Mouse (Mus musculus) spleen, adult 2 months (tissue): ENCODE measurements around the gene Klf16. TPM values are rescaled to one million over a fixed set of nuclear protein-coding genes. Genes with fewer than 3 reads are reported as not detected.
"Not testable (repeated sequence)": the region's sequence is repeated elsewhere in the genome, so short reads cannot be mapped to it uniquely, and the experiment has no call there.

Source experiments
- DNase-seq, 2 experiments: peaks; one replicate each; pipeline versions ENCODE4 v3.0.0 to v3.0.0-alpha.2; 2012 to 2021; ENCODE audit warnings: low spot score in 2 of 2, low read depth in 1 of 2
- H3K27ac ChIP-seq: fragments of 200-500 bp; 2 replicates; pipeline ENCODE4 v1.5.1; 2012; ENCODE audit warnings: low read length, inconsistent platforms; ENCODE audit not compliant: insufficient read depth
- H3K27me3 ChIP-seq: fragments of 200-500 bp; 2 replicates; pipeline ENCODE4 v1.6.1; 2012; ENCODE audit warnings: mild to moderate bottlenecking, moderate library complexity, low read length, inconsistent platforms; ENCODE audit not compliant: control insufficient read depth, insufficient read depth
- H3K36me3 ChIP-seq: fragments of 200-500 bp; 2 replicates; pipeline ENCODE4 v1.6.1; 2012; ENCODE audit warnings: mild to moderate bottlenecking, low read length, inconsistent platforms; ENCODE audit not compliant: control insufficient read depth, insufficient read depth
- H3K4me1 ChIP-seq: fragments of 200-500 bp; 2 replicates; pipeline ENCODE4 v1.6.1; 2011; ENCODE audit warnings: inconsistent platforms; ENCODE audit not compliant: control insufficient read depth, insufficient read depth, insufficient read length
- H3K4me3 ChIP-seq: fragments of 200-500 bp; 2 replicates; pipeline ENCODE4 v1.5.1; 2011; ENCODE audit warnings: mild to moderate bottlenecking, inconsistent platforms; ENCODE audit not compliant: insufficient read depth, insufficient read length; ENCODE audit errors: extremely low read depth
- CTCF ChIP-seq: fragments of 200-500 bp; IDR thresholded peaks from 2 replicates; pipeline ENCODE4 v1.5.1; 2011; ENCODE audit warnings: mild to moderate bottlenecking, inconsistent platforms; ENCODE audit not compliant: insufficient read depth, insufficient read length, insufficient replicate concordance; ENCODE audit errors: extremely low read depth
- POLR2A ChIP-seq: fragments of 200-500 bp; IDR thresholded peaks from 2 replicates; pipeline ENCODE4 v1.6.1; 2011; ENCODE audit warnings: low read depth, low read length, inconsistent platforms
- WGBS: fragments of 180-500 bp; shearing (Covaris S2); methylation state at CpG from one replicate; pipeline ENCODE4 v1.1.7; 2018; 5-methylcytosine and 5-hydroxymethylcytosine counted together
- polyA plus RNA-seq: library from polyadenylated mRNA; depleted of rRNA; stranded (reverse); fragments of >200 nt; gene quantifications from 2 replicates; pipeline ENCODE4 v1.2.3, GENCODE M21; 2012

Klf16 gene
- polyA plus RNA-seq, 1 experiment: 27.9 TPM

DNA sequence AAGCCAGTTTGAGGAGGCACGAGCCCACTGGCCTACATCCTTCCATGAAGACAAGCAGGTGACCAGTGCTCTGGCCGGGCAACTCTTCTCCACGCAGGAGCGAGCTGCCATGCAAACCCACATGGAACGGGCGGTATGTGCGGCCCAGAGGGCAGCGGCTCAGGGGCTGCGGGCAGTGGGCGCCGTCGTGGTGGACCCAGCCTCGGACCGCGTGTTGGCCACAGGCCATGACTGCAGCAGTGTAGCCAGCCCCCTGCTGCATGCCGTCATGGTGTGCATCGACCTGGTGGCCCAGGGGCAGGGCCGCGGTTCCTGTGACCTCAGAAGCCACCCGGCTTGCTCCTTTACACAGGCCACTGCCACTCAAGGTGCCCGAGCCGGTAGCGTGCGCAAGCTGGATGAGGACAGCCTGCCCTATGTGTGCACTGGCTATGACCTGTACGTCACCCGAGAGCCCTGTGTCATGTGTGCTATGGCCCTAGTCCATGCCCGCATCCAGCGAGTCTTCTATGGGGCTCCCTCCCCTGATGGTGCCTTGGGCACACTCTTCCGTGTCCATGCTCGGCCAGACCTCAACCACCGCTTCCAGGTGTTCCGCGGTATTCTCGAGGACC is 29.7 kb upstream of the Klf16 start:
- peaks cover 17% of the 10 kb centered on the region for H3K36me3 ChIP-seq
- peak overlapping the region; percentile 39; the same call in 1 of the 2 replicates for H3K27ac ChIP-seq
- TF ChIP-seq POLR2A (no peak), CTCF (no peak)
- 93% methylated on average over 34 of the region's 34 CpGs for WGBS
- peaks cover 60% of the 10 kb centered on the region for H3K4me1 ChIP-seq
- no peak overlapping the region for H3K4me3 ChIP-seq
- H3K27me3 ChIP-seq: no peaks in the 10 kb centered on the region
- DNase-seq: no peak

DNA sequence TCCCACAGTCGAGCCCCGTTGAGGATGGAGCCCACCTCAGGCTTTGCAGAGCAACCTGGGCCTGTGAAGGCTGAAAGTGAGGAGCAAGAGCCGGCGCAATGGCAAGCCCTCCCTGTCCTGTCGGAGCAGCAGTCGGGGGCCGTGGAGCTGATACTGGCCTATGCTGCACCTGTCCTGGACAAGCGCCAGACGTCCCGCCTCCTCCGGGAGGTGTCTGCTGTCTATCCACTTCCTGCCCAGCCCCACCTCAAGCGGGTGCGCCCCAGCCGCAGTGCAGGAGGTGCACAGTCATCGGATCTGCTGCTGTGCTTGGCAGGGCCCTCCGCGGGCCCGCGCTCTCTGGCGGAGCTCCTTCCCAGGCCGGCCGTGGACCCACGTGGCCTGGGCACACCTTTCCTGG is 29.2 kb upstream of the Klf16 start:
- Histone ChIP-seq H3K27ac (peak overlapping the region; percentile 39; the same call in 1 of the 2 replicates), H3K36me3 (peaks cover 17% of the 10 kb centered on the region), H3K4me1 (peaks cover 58% of the 10 kb centered on the region), H3K4me3 (no peak overlapping the region), H3K27me3 (no peaks in the 10 kb centered on the region)
- DNase-seq: peak in 1 of 2 experiments; percentile 33
- no peak for TF ChIP-seq CTCF
- TF ChIP-seq POLR2A: no peak
- WGBS: 62% methylated on average over 23 of the region's 23 CpGs

- Histone ChIP-seq H3K36me3 (peaks cover 17% of the 10 kb centered on the region), H3K27ac (peak within 1 kb of the TSS; percentile 90), H3K4me1 (peaks cover 52% of the 10 kb centered on the region)
- not testable (repeated sequence) for H3K27me3 ChIP-seq, DNase-seq, H3K4me3 ChIP-seq
- 90% methylated on average over 4 of the region's 4 CpGs for WGBS
These were observed 28.6 kb upstream of the Klf16 start, which contains the start of gene Gm49322 for GRCm38 (mm10) chr10:80605721-80606120. Gene Gm49322 (plus strand): TSS chr10:80606021.

GRCm38 (mm10) chr10:80604988-80605387 is 27.9 kb upstream of the Klf16 start:
- H3K27ac ChIP-seq: peak overlapping the region; percentile 90
- no peak for DNase-seq
- WGBS: 77% methylated on average over 2 of the region's 2 CpGs
- H3K4me1 ChIP-seq: peaks cover 46% of the 10 kb centered on the region
- TF ChIP-seq POLR2A (no peak), CTCF (no peak)
- H3K4me3 ChIP-seq: no peak overlapping the region
- H3K36me3 ChIP-seq: peaks cover 17% of the 10 kb centered on the region
- no peaks in the 10 kb centered on the region for H3K27me3 ChIP-seq

GRCm38 (mm10) chr10:80604001-80604509 is 26.9 kb upstream of the Klf16 start:
- H3K4me1 ChIP-seq: peaks cover 37% of the 10 kb centered on the region
- no peaks in the 10 kb centered on the region for H3K27me3 ChIP-seq
- DNase-seq: peak in 1 of 2 experiments; percentile 46
- TF ChIP-seq CTCF: no peak
- no peak for TF ChIP-seq POLR2A
- WGBS: 56% methylated on average over 7 of the region's 7 CpGs
- peak overlapping the region; percentile 90 for H3K27ac ChIP-seq
- H3K4me3 ChIP-seq: no peak overlapping the region
- peaks cover 17% of the 10 kb centered on the region for H3K36me3 ChIP-seq

GRCm38 (mm10) chr10:80603364-80603763 is 26.2 kb upstream of the Klf16 start:
- peaks cover 35% of the 10 kb centered on the region for H3K4me1 ChIP-seq
- H3K27me3 ChIP-seq: no peaks in the 10 kb centered on the region
- 24% methylated on average over 7 of the region's 7 CpGs for WGBS
- peak overlapping the region; percentile 90 for H3K27ac ChIP-seq
- DNase-seq: no peak
- H3K4me3 ChIP-seq: peak overlapping the region; percentile 82
- H3K36me3 ChIP-seq: peaks cover 14% of the 10 kb centered on the region
- no peak for TF ChIP-seq POLR2A
- TF ChIP-seq CTCF: no peak

GRCm38 (mm10) chr10:80602698-80603325 is 25.7 kb upstream of the Klf16 start, which contains the start of the genes Scamp4 and Adat3:
Gene Scamp4 (plus strand): TSS chr10:80602872.
Gene Adat3 (plus strand): TSS chr10:80602880.
- Histone ChIP-seq H3K36me3 (peaks cover 14% of the 10 kb centered on the region), H3K4me1 (peaks cover 29% of the 10 kb centered on the region), H3K4me3 (peak within 1 kb of the TSS; percentile 82), H3K27ac (peak within 1 kb of the TSS; percentile 90), H3K27me3 (no peaks in the 10 kb centered on the region)
- peak; percentile 42 for TF ChIP-seq POLR2A
- no peak for TF ChIP-seq CTCF
- peak; percentile 91 to 93 for DNase-seq
- under 1% methylated on average over 54 of the region's 54 CpGs for WGBS
